Mouse (Mus musculus): ENCODE results near the gene Pinlyp.
"Not testable (repeated sequence)": the region's sequence is repeated elsewhere in the genome, so short reads cannot be mapped to it uniquely, and the experiment has no call there.

Gene Pinlyp

GRCm38 (mm10) chr7:24524978-24525377, 20.9 kb downstream of the Pinlyp start:
- no peak for DNase-seq (ENCODE audit: low read depth, low spot score)

DNA sequence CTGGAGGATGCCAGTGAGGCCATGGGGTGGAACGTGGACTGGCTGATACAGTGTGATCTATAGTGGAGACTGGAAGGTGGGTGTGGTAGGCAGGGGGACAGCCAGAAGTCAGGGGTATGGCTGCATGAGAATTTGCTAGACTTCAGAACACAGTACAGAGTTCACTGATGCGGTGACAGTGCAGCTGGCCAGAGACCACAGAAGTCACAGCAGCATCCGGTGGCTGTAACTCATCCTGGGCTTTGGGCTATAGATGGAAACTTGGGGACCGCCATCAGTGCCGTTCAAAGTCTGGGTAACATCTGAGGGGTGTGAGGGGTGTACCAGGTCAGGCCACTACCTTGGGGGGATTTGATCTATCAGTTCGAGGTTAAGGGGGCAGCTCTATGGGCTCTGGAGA, 22.2 kb downstream of the Pinlyp start:
- no peak for DNase-seq (ENCODE audit: low read depth, low spot score)

DNA sequence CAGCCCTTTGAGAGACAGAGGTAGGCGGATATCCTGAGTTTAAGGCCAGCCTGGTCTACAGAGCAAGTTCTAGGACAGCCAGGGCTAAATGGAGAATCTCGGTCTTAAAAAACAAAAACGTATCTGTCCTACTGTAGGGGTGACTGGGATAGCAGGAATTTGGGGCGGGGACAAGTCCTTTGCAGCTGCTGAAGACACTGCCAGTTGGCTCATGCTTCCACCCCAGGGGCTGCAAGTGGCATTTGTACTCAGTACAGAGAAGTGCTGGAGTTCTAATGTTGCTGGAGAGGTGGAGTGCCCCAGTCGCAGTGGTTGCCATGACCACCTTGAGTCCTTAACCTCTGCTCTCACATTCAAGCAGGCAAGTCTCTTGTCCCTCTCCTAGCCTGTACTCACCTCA, 23.1 kb downstream of the Pinlyp start:
- DNase-seq (ENCODE audit: low read depth, low spot score), result no peak

GRCm38 (mm10) chr7:24520054-24520453, 25.9 kb downstream of the Pinlyp start:
- not testable (repeated sequence) for DNase-seq (ENCODE audit: low read depth, low spot score)

- DNase-seq (ENCODE audit: low read depth, low spot score), result no peak
Measured at GRCm38 (mm10) chr7:24519130-24519529, 26.8 kb downstream of the Pinlyp start.

- no peak for DNase-seq (ENCODE audit: low read depth, low spot score)
Measured at GRCm38 (mm10) chr7:24517654-24518053, 28.3 kb downstream of the Pinlyp start.

DNA sequence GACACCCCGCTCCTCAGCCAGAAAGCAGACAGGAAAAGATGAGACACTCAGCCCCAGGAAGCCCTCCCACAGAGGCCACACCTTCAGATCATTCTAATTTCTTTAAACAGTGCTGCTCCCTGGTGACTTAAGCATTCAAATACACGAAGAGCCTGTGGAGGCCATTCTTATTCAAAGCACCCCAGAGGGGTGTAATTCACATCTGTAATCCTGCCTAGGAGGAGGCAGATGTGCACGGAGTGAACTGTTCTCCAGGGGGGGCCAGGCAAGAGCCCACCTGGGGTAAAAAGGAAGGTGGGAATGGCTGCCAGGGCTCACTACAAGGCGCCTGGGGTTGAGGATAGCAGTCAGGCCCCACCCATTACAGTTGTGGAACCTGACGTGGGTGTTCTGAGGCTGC, 28.8 kb downstream of the Pinlyp start:
- no peak for DNase-seq (ENCODE audit: low read depth, low spot score)

- not testable (repeated sequence) for DNase-seq (ENCODE audit: low read depth, low spot score)
Measured at GRCm38 (mm10) chr7:24516319-24516718, 29.6 kb downstream of the Pinlyp start.

DNA sequence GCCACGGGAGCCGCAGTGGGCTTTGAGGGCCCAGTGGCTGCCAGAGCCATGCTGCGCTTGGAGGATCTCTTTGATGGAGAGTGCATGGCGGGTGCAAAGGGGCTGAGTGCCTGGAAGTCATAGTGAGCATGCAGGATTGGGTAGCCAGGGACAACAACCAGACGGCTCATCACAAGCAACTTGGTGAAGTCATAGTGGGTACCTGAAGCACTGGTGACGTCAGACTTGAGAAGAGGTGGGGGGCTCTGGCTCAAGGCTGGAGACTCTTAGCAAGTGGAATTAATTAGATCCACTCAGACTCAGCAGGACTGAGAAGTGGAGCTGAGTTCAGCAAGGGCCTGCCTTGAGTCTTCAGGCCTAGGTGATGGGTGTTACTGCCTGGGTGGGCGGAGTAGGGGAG, 33.6 kb downstream of the Pinlyp start, which contains the start of gene AC161166.1:
Gene AC161166.1, minus strand, starts transcription at position 101 of the 400 bp plus-strand sequence.
- no peak for DNase-seq (ENCODE audit: low read depth, low spot score)

DNA sequence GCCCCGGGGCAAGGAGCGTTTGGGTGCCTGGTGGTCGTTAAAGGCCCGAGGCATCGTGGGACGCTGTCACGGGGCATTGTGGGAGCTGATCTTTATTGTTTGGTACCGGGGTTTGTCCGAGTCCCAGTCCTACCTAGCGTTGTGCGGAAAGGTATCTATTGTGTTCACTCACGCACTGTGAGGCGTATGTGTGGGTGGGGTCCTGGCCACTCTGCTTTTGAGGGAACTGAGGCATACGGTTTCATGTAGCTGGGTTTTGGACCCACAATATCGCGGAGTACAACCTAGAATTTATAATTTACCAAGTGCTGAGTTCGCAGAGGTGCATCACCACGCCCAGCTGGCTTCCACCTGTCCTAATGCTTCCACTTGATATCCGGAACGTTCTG, 38.2 kb downstream of the Pinlyp start:
- DNase-seq (ENCODE audit: low read depth, low spot score), result no peak

DNA sequence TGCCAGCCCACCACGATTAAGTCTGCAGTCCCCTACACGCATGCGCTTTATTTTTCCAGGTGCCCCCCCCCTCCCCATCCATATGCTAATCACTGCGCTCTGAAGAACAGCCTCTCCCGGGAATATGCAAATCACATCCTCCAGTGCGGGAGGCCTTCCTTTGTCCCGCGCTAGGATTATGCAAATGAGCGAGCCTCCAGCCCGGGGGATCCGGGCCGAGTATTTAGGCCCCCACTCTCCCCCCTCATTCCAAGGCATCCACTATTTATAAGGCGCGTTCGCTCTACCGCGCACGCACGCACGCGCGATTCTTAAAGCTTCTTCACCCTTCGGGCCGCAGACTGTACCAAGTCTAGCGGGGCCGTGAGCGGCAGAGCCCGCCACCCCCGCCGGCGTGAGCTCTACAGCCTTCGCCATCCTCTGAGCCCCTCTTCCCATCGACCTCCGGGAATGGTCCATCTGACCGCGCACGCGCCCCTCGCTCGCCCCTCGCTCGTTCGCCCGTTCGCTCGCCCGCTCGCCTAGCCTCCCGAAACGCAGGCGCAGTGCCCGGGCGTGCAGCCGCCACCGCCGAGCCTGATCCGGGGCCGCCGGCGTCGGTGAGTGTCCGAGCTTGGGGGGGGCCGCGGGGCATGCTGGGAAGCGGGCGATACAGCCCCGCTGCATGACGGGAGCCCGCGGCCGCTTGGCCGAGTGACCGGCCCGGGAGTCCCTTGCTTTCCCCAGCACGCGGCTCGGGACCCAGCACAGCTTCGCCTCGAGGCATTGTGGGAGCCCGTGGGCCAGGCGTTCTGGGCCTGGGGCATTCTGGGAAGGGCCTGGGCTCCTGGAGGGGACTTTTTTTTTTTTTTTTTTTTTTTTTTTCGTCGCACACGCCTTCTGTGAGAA, 38.8 kb downstream of the Pinlyp start, which contains the start of gene Zfp428:
Gene Zfp428, plus strand, starts transcription at position 169 of the 888 bp plus-strand sequence.
- peak; percentile 60 for DNase-seq (ENCODE audit: low read depth, low spot score)

GRCm38 (mm10) chr7:24506476-24506837, 39.5 kb downstream of the Pinlyp start:
- no peak for DNase-seq (ENCODE audit: low read depth, low spot score)

DNA sequence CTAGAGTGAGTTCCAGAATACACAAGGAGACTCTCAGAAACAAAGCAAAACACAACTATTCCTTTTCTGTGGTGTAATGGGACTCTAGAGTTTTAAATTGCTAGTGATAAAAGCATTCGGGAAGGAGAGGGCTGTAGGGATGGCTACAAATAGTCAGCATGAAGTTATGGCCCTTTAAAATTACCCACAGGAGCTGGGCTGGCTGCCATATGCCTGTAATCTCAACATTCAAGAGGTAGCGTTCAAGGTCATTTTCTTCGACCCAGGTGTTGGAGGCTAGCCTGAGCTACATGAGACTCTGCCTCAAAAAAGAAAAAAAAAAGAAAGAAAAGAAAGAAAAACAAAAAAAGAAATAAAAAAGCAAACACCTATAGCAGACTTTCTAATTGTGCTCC, 39.9 kb downstream of the Pinlyp start:
- DNase-seq (ENCODE audit: low read depth, low spot score), result no peak

DNA sequence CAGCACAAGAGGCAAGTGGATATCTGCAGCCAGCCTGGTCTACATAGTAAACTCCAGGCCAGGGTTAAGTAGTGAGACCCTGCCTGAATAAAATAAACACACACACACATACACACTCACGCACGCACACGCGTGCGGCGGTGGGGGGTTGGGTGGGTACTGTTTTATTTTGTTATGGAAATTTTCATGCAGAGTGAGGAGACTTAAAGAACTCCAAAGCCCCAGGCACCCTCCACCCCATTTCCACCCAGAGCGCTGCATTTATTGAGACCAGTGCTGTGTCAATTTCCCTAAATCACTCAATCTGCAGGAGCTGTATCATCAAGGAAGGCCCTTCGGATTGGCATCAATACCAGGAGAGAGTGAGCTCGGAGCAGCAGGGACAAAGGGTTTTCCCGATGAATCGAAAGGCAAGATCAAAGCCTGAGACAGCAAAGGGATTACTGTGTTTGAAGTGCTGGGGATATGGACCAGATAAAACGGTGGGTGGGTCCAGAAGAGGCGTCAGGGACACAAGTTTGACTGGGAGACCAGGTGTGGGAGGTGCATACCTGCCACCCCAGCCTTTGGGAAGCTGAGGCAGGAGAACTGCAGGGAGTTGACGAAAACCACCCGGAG, 40.4 kb downstream of the Pinlyp start:
- DNase-seq (ENCODE audit: low read depth, low spot score), result no peak

DNA sequence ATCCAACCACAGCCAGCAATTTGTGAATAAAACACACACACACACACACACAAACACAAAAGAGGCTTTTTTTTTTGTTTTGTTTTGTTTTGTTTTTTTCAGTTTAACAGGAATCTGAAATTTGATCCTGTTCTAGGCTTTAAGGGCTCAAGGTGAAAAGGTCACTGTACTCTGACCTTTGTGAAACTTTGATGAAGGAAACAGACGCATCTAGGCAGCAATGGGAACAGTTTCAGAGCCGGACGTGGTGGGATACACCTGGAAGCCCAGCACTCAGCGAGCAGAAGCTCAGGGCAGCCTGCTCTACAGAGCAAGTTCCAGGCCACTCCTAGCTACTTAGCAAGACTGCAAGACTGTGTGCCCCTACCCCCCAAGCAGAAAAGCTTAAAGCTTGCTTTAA, 41.0 kb downstream of the Pinlyp start:
- no peak for DNase-seq (ENCODE audit: low read depth, low spot score)

- no peak for DNase-seq (ENCODE audit: low read depth, low spot score)
Measured at GRCm38 (mm10) chr7:24504004-24504403, 41.9 kb downstream of the Pinlyp start.

DNA sequence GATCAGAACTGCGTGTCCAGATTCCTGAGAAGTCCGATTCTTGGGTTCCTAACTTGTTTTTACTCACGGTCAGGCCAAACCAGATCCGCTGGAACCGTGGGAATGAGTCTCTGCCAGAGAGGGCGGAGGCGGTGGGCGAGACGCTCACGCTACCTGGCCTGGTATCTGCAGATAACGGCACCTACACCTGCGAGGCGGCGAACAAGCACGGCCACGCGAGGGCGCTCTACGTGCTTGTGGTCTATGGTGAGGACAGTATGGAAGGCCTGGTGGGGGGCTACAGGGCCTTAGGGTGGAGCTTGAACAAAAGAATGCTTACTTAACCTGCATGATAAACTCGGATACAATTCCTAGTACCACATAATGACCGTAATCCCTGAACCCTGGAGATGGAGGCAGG, 44.4 kb downstream of the Pinlyp start:
- no peak for DNase-seq (ENCODE audit: low read depth, low spot score)

DNA sequence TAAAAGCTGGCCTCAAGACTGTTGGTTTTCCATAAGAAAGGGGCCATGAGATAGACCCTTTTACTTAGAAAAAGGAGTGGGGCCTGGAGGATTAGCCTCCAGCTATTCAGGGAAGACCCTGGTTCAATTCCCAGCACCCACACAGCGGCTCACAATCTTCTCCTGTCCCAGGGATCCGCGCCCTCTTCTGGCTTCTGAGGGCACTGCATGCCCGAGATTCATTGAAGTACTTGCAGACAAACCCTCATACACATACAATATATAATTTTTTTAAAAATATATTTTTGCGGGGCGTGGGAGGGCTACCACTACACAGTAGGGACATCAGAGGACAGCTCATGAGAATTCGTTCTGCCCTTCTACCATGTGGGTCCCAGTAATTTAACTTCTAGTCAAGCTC, 45.0 kb downstream of the Pinlyp start:
- DNase-seq (ENCODE audit: low read depth, low spot score), result peak; percentile 47

DNA sequence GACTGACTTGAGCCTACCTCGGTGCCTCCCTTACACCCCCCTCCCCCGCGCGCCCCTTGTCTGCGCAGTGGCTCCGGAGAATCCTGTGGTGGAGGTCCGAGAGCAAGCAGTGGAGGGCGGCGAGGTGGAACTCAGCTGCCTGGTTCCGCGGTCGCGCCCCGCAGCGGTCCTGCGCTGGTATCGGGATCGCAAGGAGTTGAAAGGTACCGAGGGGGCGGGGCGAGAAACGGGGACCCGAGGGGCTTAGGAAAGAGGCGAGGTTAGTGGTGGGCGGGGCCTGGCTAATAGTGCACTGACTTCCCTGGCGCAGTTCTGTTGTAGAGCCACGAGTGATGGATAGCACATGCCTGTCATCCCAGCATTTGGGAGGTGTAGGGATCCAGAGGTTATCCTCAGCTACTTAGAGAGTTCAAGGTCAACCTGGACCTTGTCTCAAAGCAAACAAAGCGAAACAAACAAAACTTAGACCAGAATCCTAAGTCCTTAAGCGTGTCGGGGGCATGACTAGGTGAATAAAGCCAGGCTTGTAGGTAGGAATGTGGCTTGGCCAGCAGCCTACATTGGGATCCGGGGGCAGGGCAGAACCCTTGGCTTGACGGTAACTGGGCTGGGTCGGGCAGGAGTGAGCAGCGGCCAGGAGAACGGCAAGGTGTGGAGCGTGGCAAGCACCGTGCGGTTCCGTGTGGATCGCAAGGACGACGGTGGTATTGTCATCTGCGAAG, 45.9 kb downstream of the Pinlyp start:
- DNase-seq (ENCODE audit: low read depth, low spot score), result no peak
